Mouse (Mus musculus): ENCODE measurements around the gene Dock9.

- no peak for TF ChIP-seq CTCF (IDR thresholded peaks at IDR 0.05; ENCODE audit: insufficient read depth, low read depth, low read length)
- no peak for TF ChIP-seq POLR2A (IDR thresholded peaks at IDR 0.05; ENCODE audit: insufficient read depth, low read depth, low read length)
These were observed 76.2 kb downstream of the Dock9 start for GRCm38 (mm10) chr14:121721431-121721830.

Data from olfactory bulb, adult 2 months (tissue).